Mouse (Mus musculus) liver, postnatal 0 days (tissue): Measurements from ENCODE around the gene Tspo.

ENCODE experiments used
- CTCF ChIP-seq: sonication (generic); IDR thresholded peaks from 2 replicates; pipeline ENCODE4 v1.5.1; 2016; ENCODE audit warnings: antibody characterized with exemption, low read depth
- EP300 ChIP-seq: IDR thresholded peaks from 2 replicates; pipeline ENCODE4 v1.6.1; 2016; ENCODE audit warnings: antibody characterized with exemption, low read depth, mild to moderate bottlenecking

- TF ChIP-seq CTCF, result no peak
- no peak for TF ChIP-seq EP300
Observed at GRCm38 (mm10) chr15:83567728-83568127, 4.3 kb downstream of the Tspo start.
